Mouse (Mus musculus): Measurements from ENCODE around the gene Dvl3. TPM values are rescaled to one million over a fixed set of nuclear protein-coding genes. Genes with fewer than 3 reads are reported as not detected.
"Not testable (repeated sequence)": the region's sequence is repeated elsewhere in the genome, so short reads cannot be mapped to it uniquely, and the experiment has no call there.

The Dvl3 gene
- polyA plus RNA-seq, 1 experiment: 11.6 TPM

GRCm38 (mm10) chr16:20476857-20477256 lies 39.9 kb upstream of the Dvl3 start:
- Histone ChIP-seq H3K36me3 (ENCODE audit: control insufficient read depth, insufficient read depth, low read length) (no peaks in the 10 kb centered on the region), H3K27me3 (ENCODE audit: control insufficient read depth, insufficient read depth, low read length) (no peaks in the 10 kb centered on the region), H3K27ac (ENCODE audit: control insufficient read depth, insufficient read depth, low read depth, low read length) (no peak overlapping the region), H3K4me1 (ENCODE audit: control insufficient read depth, insufficient read depth, low read length) (peaks cover 3% of the 10 kb centered on the region), H3K4me3 (ENCODE audit: control insufficient read depth, low read depth, low read length) (no peak overlapping the region)
- TF ChIP-seq POLR2A (IDR thresholded peaks at IDR 0.05; ENCODE audit: control insufficient read depth, low read depth, low read length): no peak
- TF ChIP-seq CTCF (IDR thresholded peaks at IDR 0.05; ENCODE audit: control insufficient read depth, insufficient read depth, insufficient replicate concordance, low read depth, low read length): no peak

GRCm38 (mm10) chr16:20477270-20477669 lies 39.5 kb upstream of the Dvl3 start:
- Histone ChIP-seq H3K27ac (ENCODE audit: control insufficient read depth, insufficient read depth, low read depth, low read length) (no peak overlapping the region), H3K36me3 (ENCODE audit: control insufficient read depth, insufficient read depth, low read length) (no peaks in the 10 kb centered on the region), H3K27me3 (ENCODE audit: control insufficient read depth, insufficient read depth, low read length) (no peaks in the 10 kb centered on the region), H3K4me3 (ENCODE audit: control insufficient read depth, low read depth, low read length) (no peak overlapping the region), H3K4me1 (ENCODE audit: control insufficient read depth, insufficient read depth, low read length) (peaks cover 3% of the 10 kb centered on the region)
- TF ChIP-seq CTCF (IDR thresholded peaks at IDR 0.05; ENCODE audit: control insufficient read depth, insufficient read depth, insufficient replicate concordance, low read depth, low read length): no peak
- no peak for TF ChIP-seq POLR2A (IDR thresholded peaks at IDR 0.05; ENCODE audit: control insufficient read depth, low read depth, low read length)

- Histone ChIP-seq H3K36me3 (ENCODE audit: control insufficient read depth, insufficient read depth, low read length) (no peaks in the 10 kb centered on the region), H3K27me3 (ENCODE audit: control insufficient read depth, insufficient read depth, low read length) (no peaks in the 10 kb centered on the region), H3K4me3 (ENCODE audit: control insufficient read depth, low read depth, low read length) (no peak overlapping the region), H3K27ac (ENCODE audit: control insufficient read depth, insufficient read depth, low read depth, low read length) (no peak overlapping the region), H3K4me1 (ENCODE audit: control insufficient read depth, insufficient read depth, low read length) (peaks cover 3% of the 10 kb centered on the region)
- TF ChIP-seq POLR2A (IDR thresholded peaks at IDR 0.05; ENCODE audit: control insufficient read depth, low read depth, low read length) (no peak), CTCF (IDR thresholded peaks at IDR 0.05; ENCODE audit: control insufficient read depth, insufficient read depth, insufficient replicate concordance, low read depth, low read length) (no peak)
Measured at GRCm38 (mm10) chr16:20478504-20478903, 38.3 kb upstream of the Dvl3 start.

GRCm38 (mm10) chr16:20479026-20479760 lies 37.6 kb upstream of the Dvl3 start:
- H3K4me3 ChIP-seq (ENCODE audit: control insufficient read depth, low read depth, low read length); H3K4me1 ChIP-seq (ENCODE audit: control insufficient read depth, insufficient read depth, low read length); H3K36me3 ChIP-seq (ENCODE audit: control insufficient read depth, insufficient read depth, low read length); H3K27me3 ChIP-seq (ENCODE audit: control insufficient read depth, insufficient read depth, low read length); H3K27ac ChIP-seq (ENCODE audit: control insufficient read depth, insufficient read depth, low read depth, low read length): not testable (repeated sequence)

GRCm38 (mm10) chr16:20480115-20480514 lies 36.7 kb upstream of the Dvl3 start:
- no peak for TF ChIP-seq CTCF (IDR thresholded peaks at IDR 0.05; ENCODE audit: control insufficient read depth, insufficient read depth, insufficient replicate concordance, low read depth, low read length)
- no peak for TF ChIP-seq POLR2A (IDR thresholded peaks at IDR 0.05; ENCODE audit: control insufficient read depth, low read depth, low read length)
- H3K4me3 ChIP-seq (ENCODE audit: control insufficient read depth, low read depth, low read length): no peak overlapping the region
- H3K4me1 ChIP-seq (ENCODE audit: control insufficient read depth, insufficient read depth, low read length): no peaks in the 10 kb centered on the region
- H3K36me3 ChIP-seq (ENCODE audit: control insufficient read depth, insufficient read depth, low read length): no peaks in the 10 kb centered on the region
- H3K27ac ChIP-seq (ENCODE audit: control insufficient read depth, insufficient read depth, low read depth, low read length): no peak overlapping the region
- H3K27me3 ChIP-seq (ENCODE audit: control insufficient read depth, insufficient read depth, low read length): no peaks in the 10 kb centered on the region

- Histone ChIP-seq H3K4me1 (ENCODE audit: control insufficient read depth, insufficient read depth, low read length) (no peaks in the 10 kb centered on the region), H3K27me3 (ENCODE audit: control insufficient read depth, insufficient read depth, low read length) (no peaks in the 10 kb centered on the region)
- TF ChIP-seq POLR2A (IDR thresholded peaks at IDR 0.05; ENCODE audit: control insufficient read depth, low read depth, low read length): no peak
- TF ChIP-seq CTCF (IDR thresholded peaks at IDR 0.05; ENCODE audit: control insufficient read depth, insufficient read depth, insufficient replicate concordance, low read depth, low read length): no peak
Measured at GRCm38 (mm10) chr16:20481746-20482145, 35.0 kb upstream of the Dvl3 start.

GRCm38 (mm10) chr16:20483716-20484115 lies 33.1 kb upstream of the Dvl3 start:
- not testable (repeated sequence) for H3K4me3 ChIP-seq (ENCODE audit: control insufficient read depth, low read depth, low read length); H3K36me3 ChIP-seq (ENCODE audit: control insufficient read depth, insufficient read depth, low read length); H3K27me3 ChIP-seq (ENCODE audit: control insufficient read depth, insufficient read depth, low read length); H3K4me1 ChIP-seq (ENCODE audit: control insufficient read depth, insufficient read depth, low read length); H3K27ac ChIP-seq (ENCODE audit: control insufficient read depth, insufficient read depth, low read depth, low read length)

More at GRCm38 (mm10) chr16:20481746-20482145, 35.0 kb upstream of the Dvl3 start:
- Histone ChIP-seq H3K4me3 (ENCODE audit: control insufficient read depth, low read depth, low read length) (no peak overlapping the region), H3K27ac (ENCODE audit: control insufficient read depth, insufficient read depth, low read depth, low read length) (no peak overlapping the region), H3K36me3 (ENCODE audit: control insufficient read depth, insufficient read depth, low read length) (no peaks in the 10 kb centered on the region)

GRCm38 (mm10) chr16:20485061-20485460 lies 31.7 kb upstream of the Dvl3 start:
- H3K4me3 ChIP-seq (ENCODE audit: control insufficient read depth, low read depth, low read length): no peak overlapping the region
- TF ChIP-seq POLR2A (IDR thresholded peaks at IDR 0.05; ENCODE audit: control insufficient read depth, low read depth, low read length) (no peak), CTCF (IDR thresholded peaks at IDR 0.05; ENCODE audit: control insufficient read depth, insufficient read depth, insufficient replicate concordance, low read depth, low read length) (no peak)
- no peaks in the 10 kb centered on the region for H3K27me3 ChIP-seq (ENCODE audit: control insufficient read depth, insufficient read depth, low read length)
- no peaks in the 10 kb centered on the region for H3K36me3 ChIP-seq (ENCODE audit: control insufficient read depth, insufficient read depth, low read length)
- no peaks in the 10 kb centered on the region for H3K4me1 ChIP-seq (ENCODE audit: control insufficient read depth, insufficient read depth, low read length)
- no peak overlapping the region for H3K27ac ChIP-seq (ENCODE audit: control insufficient read depth, insufficient read depth, low read depth, low read length)

Data from testis, adult 2 months (tissue).